Mouse (Mus musculus): ENCODE data around the gene Cenpw.

- TF ChIP-seq POLR2A (IDR thresholded peaks at IDR 0.05; ENCODE audit: extremely low read depth, insufficient read depth, low read length) (no peak), CTCF (IDR thresholded peaks at IDR 0.05; ENCODE audit: low read depth, low read length) (no peak)
These were observed 859 bp downstream of the Cenpw start for GRCm38 (mm10) chr10:30199501-30199900.
